Mouse (Mus musculus) adrenal gland, postnatal 25 days (tissue): Measurements from ENCODE around the gene Rpl36a-ps1. TPM values are rescaled to one million over a fixed set of nuclear protein-coding genes. Genes with fewer than 3 reads are reported as not detected.

Experiments
- DNase-seq: peaks from one replicate; pipeline ENCODE4 v3.0.0; 2021; ENCODE audit warnings: mixed read lengths
- total RNA-seq: library from RNA; stranded (reverse); gene quantifications from 2 replicates; pipeline ENCODE4 v1.2.3, GENCODE M21; 2021

The Rpl36a-ps1 gene
- total RNA-seq, 1 experiment from 2014 or later = 4.4 TPM

DNA sequence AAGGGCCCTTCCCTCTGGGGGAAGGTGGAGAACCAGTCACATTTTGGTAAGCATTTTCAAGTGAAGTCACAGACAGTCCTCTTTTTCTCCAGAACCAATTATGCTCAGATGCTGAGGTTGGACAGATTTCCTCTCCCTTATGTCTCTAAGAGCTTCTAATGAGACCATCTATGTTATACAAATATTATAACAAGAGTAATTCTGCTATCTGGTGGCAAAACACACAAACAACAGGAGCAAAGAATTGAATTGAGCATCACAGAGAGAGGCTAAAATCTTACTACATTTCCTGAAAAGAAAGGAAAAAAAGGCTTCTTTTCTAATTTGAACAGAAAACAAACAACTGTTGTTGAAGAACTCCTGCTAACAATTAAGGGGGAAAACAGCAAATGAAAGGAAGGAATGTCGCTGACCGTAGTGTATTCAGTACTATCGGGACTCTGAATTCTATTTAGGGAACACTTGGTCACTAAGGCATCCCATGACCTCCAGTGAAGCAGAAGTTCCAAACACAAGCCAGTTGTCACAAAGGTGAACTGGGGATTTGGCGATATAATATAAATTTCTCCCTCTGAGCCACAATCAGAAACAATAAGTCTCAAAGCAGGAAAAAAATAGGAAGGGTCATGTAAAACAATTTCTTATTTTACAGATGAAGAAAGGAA is 42.4 kb downstream of the Rpl36a-ps1 start:
- DNase-seq = no peak

Other genes starting within 250 kb of the Rpl36a-ps1 start
- 31.1 and 35.6 TPM in 2 replicates for gene Mzt1, start 51.8 kb upstream of the Rpl36a-ps1 start, total RNA-seq
- gene Bora, start 51.9 kb upstream of the Rpl36a-ps1 start, total RNA-seq = 4.5 and 6.6 TPM in 2 replicates
- gene Pibf1, start 105.1 kb upstream of the Rpl36a-ps1 start, total RNA-seq = 10.8 and 13.8 TPM in 2 replicates
- gene Dis3, start 105.5 kb upstream of the Rpl36a-ps1 start, total RNA-seq = 21.2 and 24.9 TPM in 2 replicates